Mouse (Mus musculus) hindbrain, embryonic 14.5 days (tissue): ENCODE results near the gene Insl6. TPM values are rescaled to one million over a fixed set of nuclear protein-coding genes. Genes with fewer than 3 reads are reported as not detected.

ENCODE experiments used
- ATAC-seq: fragments of 200-750 bp; cut with Nextera tagmentation; 2 replicates; pipeline ENCODE4 v1.8.0; 2017; ENCODE audit warnings: moderate number of reproducible peaks, mild to moderate bottlenecking, moderate TSS enrichment, moderate library complexity; ENCODE audit not compliant: low FRiP score
- DNase-seq: peaks from one replicate; pipeline ENCODE4 v3.0.0-alpha.2; 2015; ENCODE audit warnings: low spot score
- H3K27ac ChIP-seq: fragments of 300-500 bp; sonication (generic); 2 replicates; pipeline ENCODE4 v1.5.1; 2014; ENCODE audit warnings: mild to moderate bottlenecking, moderate library complexity
- H3K27me3 ChIP-seq: fragments of 300-500 bp; sonication (generic); 2 replicates; pipeline ENCODE4 v1.6.1; 2014; ENCODE audit warnings: mild to moderate bottlenecking, low read length, mixed read lengths; ENCODE audit not compliant: control insufficient read depth, insufficient read depth
- H3K36me3 ChIP-seq: fragments of 300-500 bp; sonication (generic); replicated peaks from 2 replicates; pipeline ENCODE4 v1.6.1; 2014; ENCODE audit not compliant: control insufficient read depth, insufficient read depth
- H3K4me1 ChIP-seq: fragments of 300-500 bp; sonication (generic); replicated peaks from 2 replicates; pipeline ENCODE4 v1.6.1; 2014; ENCODE audit warnings: antibody characterized with exemption, low read length, mixed read lengths; ENCODE audit not compliant: control insufficient read depth, insufficient read depth
- H3K4me2 ChIP-seq: fragments of 300-500 bp; sonication (generic); replicated peaks from 2 replicates; pipeline ENCODE4 v1.6.1; 2014; ENCODE audit warnings: mild to moderate bottlenecking, moderate library complexity
- H3K4me3 ChIP-seq: fragments of 300-500 bp; sonication (generic); replicated peaks from 2 replicates; pipeline ENCODE4 v1.5.1; 2014; ENCODE audit warnings: mild to moderate bottlenecking, low read length
- H3K9ac ChIP-seq: fragments of 300-500 bp; sonication (generic); 2 replicates; pipeline ENCODE4 v1.6.1; 2014
- H3K9me3 ChIP-seq: fragments of 300-500 bp; sonication (generic); 2 replicates; pipeline ENCODE4 v1.6.1; 2016; ENCODE audit warnings: low read length; ENCODE audit not compliant: control insufficient read depth
- WGBS: fragments of 180-500 bp; shearing (Covaris S2); extraction: QIAGEN DNeasy Blood & Tissue Kit; methylation state at CpG from one replicate; pipeline ENCODE4 v1.1.7; 2014; 5-methylcytosine and 5-hydroxymethylcytosine counted together
- polyA plus RNA-seq: library from polyadenylated mRNA; unstranded; fragments of >200 nt; fragmentation: Nextera tagmentation; extraction: Ambion mirVana; gene quantifications from 2 replicates; pipeline ENCODE4 v1.2.1, GENCODE M21; 2014

The Insl6 gene
- polyA plus RNA-seq, 1 experiment from 2014 or later, result 1.8 TPM

GRCm38 (mm10) chr19:29302119-29302518 is 23.0 kb downstream of the Insl6 start:
- no peaks in the 10 kb centered on the region for H3K4me1 ChIP-seq
- no peak overlapping the region for H3K9ac ChIP-seq
- no peak overlapping the region for H3K4me2 ChIP-seq
- H3K4me3 ChIP-seq, result no peak overlapping the region
- no peak for ATAC-seq
- H3K9me3 ChIP-seq, result no peaks in the 10 kb centered on the region
- no peak overlapping the region for H3K27ac ChIP-seq
- WGBS, result 91% methylated on average over 2 of the region's 2 CpGs
- H3K27me3 ChIP-seq, result no peaks in the 10 kb centered on the region
- peaks cover 77% of the 10 kb centered on the region for H3K36me3 ChIP-seq
- DNase-seq, result no peak

GRCm38 (mm10) chr19:29300919-29301318 is 24.2 kb downstream of the Insl6 start:
- Histone ChIP-seq H3K4me1 (no peaks in the 10 kb centered on the region), H3K27me3 (no peaks in the 10 kb centered on the region), H3K4me2 (no peak overlapping the region), H3K4me3 (no peak overlapping the region), H3K9me3 (no peaks in the 10 kb centered on the region), H3K9ac (no peak overlapping the region), H3K27ac (no peak overlapping the region), H3K36me3 (peaks cover 80% of the 10 kb centered on the region)
- no peak for DNase-seq
- 87% methylated on average over 13 of the region's 13 CpGs for WGBS
- no peak for ATAC-seq

- WGBS, result 98% methylated on average over 1 of the region's 1 CpGs
- Histone ChIP-seq H3K4me1 (no peaks in the 10 kb centered on the region), H3K36me3 (peaks cover 74% of the 10 kb centered on the region), H3K4me2 (no peak overlapping the region), H3K9ac (no peak overlapping the region), H3K4me3 (no peak overlapping the region), H3K27ac (no peak overlapping the region), H3K9me3 (no peaks in the 10 kb centered on the region), H3K27me3 (no peaks in the 10 kb centered on the region)
- no peak for DNase-seq
- no peak for ATAC-seq
These were observed 27.8 kb downstream of the Insl6 start for GRCm38 (mm10) chr19:29297366-29297765.

- Histone ChIP-seq H3K4me3 (no peak overlapping the region), H3K4me1 (no peaks in the 10 kb centered on the region), H3K4me2 (no peak overlapping the region)
These were observed 29.0 kb downstream of the Insl6 start for GRCm38 (mm10) chr19:29296166-29296565.

GRCm38 (mm10) chr19:29294756-29295155 is 30.4 kb downstream of the Insl6 start:
- no peak overlapping the region for H3K9ac ChIP-seq
- H3K27me3 ChIP-seq, result no peaks in the 10 kb centered on the region
- ATAC-seq (no peak), DNase-seq (no peak)
- no peaks in the 10 kb centered on the region for H3K9me3 ChIP-seq
- no peaks in the 10 kb centered on the region for H3K4me1 ChIP-seq
- WGBS, result 78% methylated on average over 2 of the region's 2 CpGs
- no peak overlapping the region for H3K27ac ChIP-seq
- H3K36me3 ChIP-seq, result peaks cover 72% of the 10 kb centered on the region
- no peak overlapping the region for H3K4me3 ChIP-seq
- H3K4me2 ChIP-seq, result no peak overlapping the region

More at GRCm38 (mm10) chr19:29296166-29296565, 29.0 kb downstream of the Insl6 start:
- Histone ChIP-seq H3K36me3 (peaks cover 78% of the 10 kb centered on the region), H3K27ac (no peak overlapping the region), H3K9me3 (no peaks in the 10 kb centered on the region), H3K27me3 (no peaks in the 10 kb centered on the region), H3K9ac (no peak overlapping the region)
- no peak for DNase-seq
- ATAC-seq, result no peak

GRCm38 (mm10) chr19:29292546-29292945 is 32.6 kb downstream of the Insl6 start:
- 92% methylated on average over 4 of the region's 4 CpGs for WGBS
- no peaks in the 10 kb centered on the region for H3K27me3 ChIP-seq
- H3K4me1 ChIP-seq, result no peaks in the 10 kb centered on the region
- H3K4me2 ChIP-seq, result no peak overlapping the region
- DNase-seq, result no peak
- peaks cover 65% of the 10 kb centered on the region for H3K36me3 ChIP-seq
- no peak overlapping the region for H3K4me3 ChIP-seq
- no peak overlapping the region for H3K27ac ChIP-seq
- H3K9ac ChIP-seq, result no peak overlapping the region
- H3K9me3 ChIP-seq, result no peaks in the 10 kb centered on the region
- no peak for ATAC-seq

GRCm38 (mm10) chr19:29291532-29291931 is 33.6 kb downstream of the Insl6 start:
- DNase-seq, result no peak
- H3K36me3 ChIP-seq, result peaks cover 62% of the 10 kb centered on the region
- no peak overlapping the region for H3K4me3 ChIP-seq
- H3K4me1 ChIP-seq, result no peaks in the 10 kb centered on the region
- WGBS, result 91% methylated on average over 14 of the region's 14 CpGs
- H3K27ac ChIP-seq, result no peak overlapping the region
- no peak overlapping the region for H3K9ac ChIP-seq
- H3K4me2 ChIP-seq, result no peak overlapping the region
- no peak for ATAC-seq
- no peaks in the 10 kb centered on the region for H3K9me3 ChIP-seq
- no peaks in the 10 kb centered on the region for H3K27me3 ChIP-seq

- DNase-seq (no peak), ATAC-seq (no peak)
- H3K4me1 ChIP-seq, result no peaks in the 10 kb centered on the region; the same call in 1 of the 2 replicates
- H3K27me3 ChIP-seq, result no peaks in the 10 kb centered on the region
- no peaks in the 10 kb centered on the region for H3K9me3 ChIP-seq
- H3K4me2 ChIP-seq, result no peak overlapping the region
- H3K9ac ChIP-seq, result no peak overlapping the region
- WGBS, result 73% methylated on average over 8 of the region's 8 CpGs
- H3K27ac ChIP-seq, result no peak overlapping the region
- no peak overlapping the region for H3K4me3 ChIP-seq
- peaks cover 64% of the 10 kb centered on the region for H3K36me3 ChIP-seq
These were observed 37.3 kb downstream of the Insl6 start for GRCm38 (mm10) chr19:29287863-29288262.

GRCm38 (mm10) chr19:29285451-29285869 is 39.7 kb downstream of the Insl6 start:
- Histone ChIP-seq H3K4me2 (no peak overlapping the region), H3K4me3 (no peak overlapping the region), H3K4me1 (no peaks in the 10 kb centered on the region; the same call in 1 of the 2 replicates), H3K27me3 (no peaks in the 10 kb centered on the region), H3K9me3 (no peaks in the 10 kb centered on the region), H3K36me3 (peaks cover 59% of the 10 kb centered on the region), H3K9ac (no peak overlapping the region), H3K27ac (no peak overlapping the region)
- DNase-seq (no peak), ATAC-seq (no peak)
- WGBS, result 12% methylated on average over 7 of the region's 7 CpGs

GRCm38 (mm10) chr19:29278944-29279587 is 46.1 kb downstream of the Insl6 start:
- no peaks in the 10 kb centered on the region for H3K4me1 ChIP-seq
- no peak for DNase-seq
- no peak overlapping the region for H3K4me3 ChIP-seq
- H3K4me2 ChIP-seq, result no peak overlapping the region
- H3K27me3 ChIP-seq, result no peaks in the 10 kb centered on the region
- no peak overlapping the region for H3K9ac ChIP-seq
- H3K9me3 ChIP-seq, result no peaks in the 10 kb centered on the region
- ATAC-seq, result no peak
- H3K36me3 ChIP-seq, result peaks cover 67% of the 10 kb centered on the region
- no peak overlapping the region for H3K27ac ChIP-seq
- WGBS, result 87% methylated on average over 6 of the region's 6 CpGs
